Mouse (Mus musculus): Measurements from ENCODE around the gene Ap3m1.

Ap3m1 gene

DNA sequence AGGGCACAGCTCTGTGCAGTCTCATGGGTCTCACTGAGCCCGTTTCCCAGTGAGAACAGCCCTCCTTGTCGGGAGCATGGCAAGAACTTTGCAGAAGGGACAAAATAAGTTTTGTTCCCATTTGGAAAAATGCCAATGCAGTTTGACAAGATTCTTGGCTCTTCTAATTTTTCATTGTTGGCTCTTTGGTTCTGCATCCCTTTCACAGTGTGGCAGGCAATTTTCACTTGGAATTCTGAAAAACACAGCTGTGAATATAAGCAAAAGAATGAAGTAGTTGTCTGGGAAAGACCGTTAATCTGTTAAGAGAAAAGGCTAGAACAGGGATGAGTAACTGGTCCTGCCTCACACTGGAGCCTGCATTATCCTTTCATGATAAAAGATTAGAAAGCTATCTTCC lies 54.8 kb downstream of the Ap3m1 start:
- DNase-seq: no peak

DNA sequence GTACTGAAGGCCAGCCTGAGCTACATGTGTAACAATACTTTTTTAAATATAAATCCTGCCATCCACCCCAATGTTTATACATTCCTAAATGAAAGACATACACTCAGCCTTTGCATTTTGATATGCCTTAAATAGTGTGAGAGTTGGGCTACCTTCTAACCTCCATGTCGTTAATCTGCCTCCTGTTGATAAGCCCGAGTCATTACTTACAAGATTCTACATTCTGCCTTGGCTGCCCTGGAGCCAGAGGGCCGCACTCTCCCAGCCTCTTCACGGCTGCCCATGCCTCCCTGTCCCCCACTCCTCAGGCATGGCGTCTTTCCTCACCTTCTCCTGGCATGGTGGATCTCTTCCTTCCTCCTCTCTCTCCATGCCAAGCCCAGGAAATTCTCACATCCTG lies 55.9 kb downstream of the Ap3m1 start:
- no peak for DNase-seq

DNA sequence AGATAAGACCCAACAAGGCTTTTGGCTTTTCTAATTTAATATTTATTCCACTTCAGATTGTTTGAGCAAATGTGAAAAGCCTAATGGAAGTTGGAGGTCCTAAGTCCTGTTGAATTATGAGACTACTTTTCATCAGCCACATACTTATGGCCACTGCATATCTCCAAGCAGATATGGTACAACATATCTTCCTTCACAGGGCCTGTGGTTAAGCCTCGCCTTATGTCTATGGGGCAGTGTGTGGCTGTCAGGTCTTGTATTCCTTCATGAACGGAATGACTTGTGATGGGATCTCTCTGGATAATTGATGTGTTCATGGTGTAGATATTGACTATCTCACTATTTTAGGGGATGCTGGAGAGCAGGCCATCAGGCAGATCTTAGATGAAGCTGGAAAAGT lies 56.8 kb downstream of the Ap3m1 start:
- DNase-seq: no peak

GRCm38 (mm10) chr14:20994475-20994874 lies 57.8 kb downstream of the Ap3m1 start:
- DNase-seq: no peak

GRCm38 (mm10) chr14:20993067-20993691 lies 59.1 kb downstream of the Ap3m1 start:
- peak; percentile 41 to 65 for DNase-seq

DNA sequence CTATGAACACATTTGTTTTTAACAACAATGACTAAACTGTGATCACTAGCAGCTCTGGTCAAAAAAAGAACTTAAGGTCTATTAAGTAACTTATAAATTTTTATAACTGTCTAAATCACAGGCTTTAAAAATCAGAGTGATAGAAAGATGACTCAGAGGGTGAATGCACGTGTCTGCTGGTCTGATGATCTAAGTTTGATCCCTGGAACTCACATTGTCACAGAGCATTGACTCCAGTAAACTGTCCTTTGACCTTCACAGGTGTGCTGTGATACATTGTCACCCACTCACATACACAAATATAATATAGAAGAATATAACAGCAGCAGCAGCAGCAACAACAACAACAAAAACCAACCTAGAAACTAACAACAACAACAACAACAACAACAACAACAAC lies 60.8 kb downstream of the Ap3m1 start:
- DNase-seq: no peak

DNA sequence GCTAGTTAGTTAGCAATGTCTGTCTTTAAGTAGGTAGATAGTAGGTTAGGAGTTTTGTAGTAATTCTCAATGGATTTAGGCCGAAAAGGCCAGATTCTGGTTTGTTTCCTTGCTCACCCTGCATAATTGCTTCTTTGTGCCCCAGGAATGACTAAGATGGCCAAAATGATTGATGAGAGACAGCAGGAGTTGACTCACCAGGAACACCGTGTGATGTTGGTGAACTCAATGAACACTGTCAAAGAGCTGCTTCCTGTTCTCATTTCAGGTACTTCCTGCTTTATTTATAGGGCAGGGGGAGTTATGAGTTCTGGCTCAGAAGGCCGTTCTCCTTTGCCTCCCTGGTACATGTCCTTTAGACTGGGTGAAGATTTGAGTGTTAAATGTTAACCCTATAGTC lies 66.8 kb downstream of the Ap3m1 start:
- peak in 1 of 2 experiments; percentile 22 for DNase-seq

DNA sequence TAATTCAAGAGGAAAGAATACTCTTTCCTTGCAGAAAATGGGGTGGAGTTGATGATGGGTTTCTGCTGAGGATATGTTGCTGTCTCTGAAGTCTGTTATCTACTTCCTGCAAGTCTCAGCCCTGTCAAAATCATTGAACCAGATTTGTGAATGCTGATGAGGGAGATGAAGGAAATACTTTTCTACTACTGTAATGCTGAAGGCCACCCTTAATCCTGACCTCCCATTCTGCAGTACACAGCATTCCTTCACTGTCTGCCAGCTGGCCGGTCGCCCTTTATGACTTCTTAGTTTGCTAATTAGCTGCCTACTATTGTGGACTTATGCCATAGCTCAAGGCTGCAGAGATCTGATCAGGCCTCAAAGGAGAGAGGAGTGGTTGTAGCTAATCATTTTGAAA lies 68.5 kb downstream of the Ap3m1 start:
- DNase-seq: peak; percentile 88 to 90

Measured in kidney, adult 8-10 months (tissue).